Mouse (Mus musculus): ENCODE results near the gene Zfp354a.
"Not testable (repeated sequence)": the region's sequence is repeated elsewhere in the genome, so short reads cannot be mapped to it uniquely, and the experiment has no call there.

GRCm38 (mm10) chr11:51034141-51034540 lies 24.9 kb upstream of the Zfp354a start:
- TF ChIP-seq EP300 (optimal IDR thresholded peaks at IDR 0.05); CTCF (IDR thresholded peaks at IDR 0.05; ENCODE audit: low read depth): not testable (repeated sequence)

All from stomach, postnatal 0 days (tissue).